Mouse (Mus musculus) monocyte, adult 2 months (primary cell): ENCODE measurements around the gene Med27.

Source experiments
- DNase-seq, 2 experiments: peaks; one replicate each; pipeline ENCODE4 v3.0.0; 2022; ENCODE audit warnings: low spot score in 2 of 2, low read depth in 1 of 2

Med27 gene

DNA sequence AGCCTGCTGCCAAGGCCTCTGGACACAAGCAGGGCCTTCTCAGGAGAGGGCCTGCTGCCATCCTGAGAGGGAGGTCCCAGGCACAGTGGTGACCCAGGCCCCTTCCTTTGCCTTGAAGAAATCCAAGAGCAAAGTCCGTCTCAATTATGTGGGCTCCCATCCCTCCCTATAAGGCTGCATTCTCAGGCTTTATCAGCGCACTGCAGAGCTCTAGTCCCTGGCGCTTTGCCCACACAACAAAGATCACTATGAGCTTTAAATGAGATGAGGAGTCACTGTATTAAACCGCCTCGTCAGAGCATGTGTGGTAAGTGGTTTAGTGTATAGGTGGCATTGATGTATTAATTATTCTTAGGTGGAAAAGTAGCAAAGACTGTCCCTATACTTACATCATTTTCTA lies 85.9 kb downstream of the Med27 start:
- DNase-seq: no peak

DNA sequence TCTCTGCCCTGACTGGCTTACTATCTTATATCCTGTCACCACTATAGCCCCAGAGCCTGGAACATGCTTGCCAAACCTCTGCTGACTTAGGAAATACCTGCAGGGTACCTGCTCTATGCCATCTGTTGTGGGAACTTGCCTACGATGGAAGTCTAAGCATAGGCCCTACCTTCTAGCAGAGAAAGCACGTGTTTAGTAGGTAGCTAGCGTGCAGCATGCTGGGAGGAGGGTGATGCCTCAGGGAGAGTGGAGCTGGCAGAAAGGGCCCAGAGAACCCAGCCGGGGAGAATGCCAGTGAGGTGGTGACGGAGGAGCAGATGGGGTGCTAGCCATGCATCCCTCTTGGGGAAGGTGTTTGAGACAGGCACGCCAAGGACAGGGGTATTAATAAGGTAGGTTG lies 89.8 kb downstream of the Med27 start:
- DNase-seq: no peak

DNA sequence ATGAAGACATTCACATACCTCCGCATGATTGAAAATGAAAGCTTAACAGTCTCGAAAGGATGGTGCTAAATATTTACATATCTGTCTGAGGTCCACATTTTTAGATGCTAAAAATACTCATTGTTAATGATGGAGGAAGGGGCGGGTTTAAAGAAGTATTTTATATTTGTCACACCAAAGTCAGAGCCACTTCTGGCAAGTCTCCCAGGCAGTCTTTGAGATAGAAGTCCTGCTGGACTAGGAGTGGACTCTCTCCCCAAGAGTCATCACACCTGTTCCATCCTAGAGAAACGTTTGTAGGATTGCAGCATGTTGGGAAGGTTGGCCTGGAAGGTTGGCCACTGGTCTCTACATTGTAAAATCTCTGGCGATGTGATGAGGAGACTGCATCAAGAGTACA lies 90.5 kb downstream of the Med27 start:
- DNase-seq: no peak

DNA sequence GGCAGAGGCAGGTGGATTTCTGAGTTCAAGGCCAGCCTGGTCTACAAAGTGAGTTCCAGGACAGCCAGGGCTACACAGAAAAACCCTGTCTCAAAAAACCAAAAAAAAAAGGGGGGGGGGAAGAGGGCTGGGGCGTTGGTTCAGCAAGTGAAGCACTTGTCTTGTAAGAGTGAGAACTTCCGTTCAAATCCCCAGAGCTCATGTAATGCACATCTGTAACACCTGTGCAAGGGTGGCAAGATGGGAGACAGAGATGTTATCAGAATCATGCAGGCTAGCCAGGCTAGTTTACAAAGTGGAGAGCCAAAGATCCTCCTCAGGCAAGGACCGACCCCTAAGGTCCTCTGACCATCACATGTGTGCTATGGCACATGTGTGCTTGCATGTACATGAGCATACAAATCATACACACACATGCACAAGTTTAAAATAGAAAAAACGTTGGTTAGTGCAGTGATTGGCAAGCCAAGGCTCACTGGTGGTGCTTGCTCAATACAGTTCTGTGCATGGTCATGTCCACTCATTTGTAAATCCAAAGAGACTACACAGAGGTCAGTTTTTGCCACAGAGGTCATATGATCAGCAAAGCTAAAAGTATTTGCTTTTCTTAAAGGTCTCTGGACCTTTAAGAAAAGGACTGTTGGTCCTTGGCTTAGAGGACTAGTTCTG lies 91.4 kb downstream of the Med27 start:
- no peak for DNase-seq

DNA sequence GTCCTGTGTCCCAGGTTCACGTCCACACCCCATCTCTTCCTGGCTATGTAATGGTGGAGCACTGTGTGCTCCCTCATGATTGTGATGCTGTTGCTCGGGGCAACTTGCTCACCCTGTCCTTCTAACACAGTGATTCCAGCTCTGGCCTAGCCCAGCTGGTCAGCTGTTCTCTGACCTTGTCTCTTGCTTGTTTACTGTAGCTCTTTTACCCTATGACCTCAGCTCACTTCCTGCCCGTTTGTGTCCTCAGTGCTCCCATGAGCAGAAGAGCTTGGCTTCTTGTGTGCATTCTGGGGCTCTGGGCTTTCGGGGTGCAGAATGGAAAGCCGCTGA lies 91.9 kb downstream of the Med27 start:
- no peak for DNase-seq

DNA sequence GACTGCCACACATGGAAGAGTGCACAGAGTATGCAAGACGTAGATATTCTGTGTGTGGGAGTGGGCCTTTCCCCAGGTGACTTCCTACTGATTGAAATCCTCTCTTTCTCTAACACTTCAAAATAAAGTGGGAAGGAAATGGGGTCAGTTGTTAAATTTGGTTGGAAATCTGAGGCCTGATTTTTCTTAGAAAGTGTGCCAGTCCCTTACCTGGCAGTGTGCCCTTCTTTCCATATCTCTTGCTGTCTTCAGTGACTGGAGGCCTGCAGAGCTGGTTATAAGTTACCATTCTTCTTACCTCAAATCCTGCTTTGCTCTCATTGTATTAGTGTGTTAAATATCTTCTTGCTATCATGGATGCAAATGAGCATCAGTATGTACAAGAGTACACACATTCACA lies 92.4 kb downstream of the Med27 start:
- DNase-seq: no peak

DNA sequence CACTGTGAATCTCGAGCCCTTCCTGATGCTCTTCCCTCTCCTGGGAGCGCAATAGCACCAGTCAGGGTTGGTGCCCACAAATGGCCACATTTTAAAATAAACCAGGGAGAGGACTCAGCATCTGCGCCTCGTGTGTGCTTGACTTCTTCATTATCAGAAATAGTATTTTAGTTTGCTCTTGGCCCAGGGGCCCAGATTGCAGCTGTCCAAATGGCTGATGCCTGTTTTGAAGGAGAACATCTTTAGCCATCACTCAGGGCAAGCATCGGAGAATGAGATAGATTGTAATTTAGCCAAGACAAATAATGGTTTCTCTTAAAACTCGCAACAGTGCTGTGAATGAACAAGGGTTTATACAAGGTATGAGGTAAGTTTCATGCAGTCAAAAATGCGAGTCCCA lies 92.8 kb downstream of the Med27 start:
- DNase-seq: no peak

DNA sequence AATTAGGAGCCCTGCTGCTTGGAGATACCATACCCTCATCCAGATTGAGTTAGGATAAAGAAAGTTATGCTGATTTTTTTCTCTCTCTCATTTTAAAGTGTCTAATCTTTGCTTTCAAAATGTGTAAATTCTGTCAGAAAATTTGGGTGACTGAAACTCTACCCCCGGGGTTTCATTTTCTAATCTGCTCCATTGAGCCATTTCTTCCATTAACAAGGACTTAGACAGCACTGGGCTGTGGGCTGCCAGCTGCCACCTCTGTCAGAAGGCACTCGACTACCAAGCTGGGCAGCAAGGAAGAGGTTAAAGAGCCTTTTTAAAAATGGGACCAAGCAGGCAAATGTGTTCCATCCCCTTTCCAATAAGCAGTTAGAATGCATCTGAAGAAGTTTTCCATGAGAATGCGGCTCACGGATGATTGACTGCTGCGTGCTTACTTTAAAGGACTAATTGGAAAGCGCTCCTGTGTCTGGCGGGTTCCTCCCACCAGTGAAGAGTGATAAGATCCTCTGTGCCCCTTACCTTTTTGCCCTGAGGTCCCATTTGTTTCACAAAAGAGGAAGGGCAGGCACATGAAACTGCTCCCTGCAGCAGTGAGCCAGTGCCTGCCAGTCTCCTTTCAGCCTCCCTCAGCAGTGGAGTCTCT lies 93.4 kb downstream of the Med27 start:
- no peak for DNase-seq

DNA sequence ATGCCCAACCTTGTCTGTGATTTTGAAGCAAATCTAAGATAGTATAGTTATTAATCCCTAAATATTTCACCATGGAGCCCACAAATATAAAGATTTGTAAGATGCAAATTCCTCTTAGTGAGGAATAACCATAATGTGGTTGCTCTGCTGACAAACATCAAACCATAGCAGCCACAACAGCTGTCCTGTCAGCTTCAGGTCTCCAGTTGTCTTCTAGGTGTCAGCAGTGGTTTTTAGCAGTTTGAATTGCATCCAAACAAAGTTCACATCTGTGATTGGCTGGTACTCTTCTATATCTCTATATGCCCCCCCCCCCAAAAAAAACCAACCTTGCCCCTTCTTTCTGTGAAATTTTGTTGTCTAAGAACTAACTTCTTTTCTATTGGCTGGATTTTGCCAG lies 95.7 kb downstream of the Med27 start:
- DNase-seq: no peak

DNA sequence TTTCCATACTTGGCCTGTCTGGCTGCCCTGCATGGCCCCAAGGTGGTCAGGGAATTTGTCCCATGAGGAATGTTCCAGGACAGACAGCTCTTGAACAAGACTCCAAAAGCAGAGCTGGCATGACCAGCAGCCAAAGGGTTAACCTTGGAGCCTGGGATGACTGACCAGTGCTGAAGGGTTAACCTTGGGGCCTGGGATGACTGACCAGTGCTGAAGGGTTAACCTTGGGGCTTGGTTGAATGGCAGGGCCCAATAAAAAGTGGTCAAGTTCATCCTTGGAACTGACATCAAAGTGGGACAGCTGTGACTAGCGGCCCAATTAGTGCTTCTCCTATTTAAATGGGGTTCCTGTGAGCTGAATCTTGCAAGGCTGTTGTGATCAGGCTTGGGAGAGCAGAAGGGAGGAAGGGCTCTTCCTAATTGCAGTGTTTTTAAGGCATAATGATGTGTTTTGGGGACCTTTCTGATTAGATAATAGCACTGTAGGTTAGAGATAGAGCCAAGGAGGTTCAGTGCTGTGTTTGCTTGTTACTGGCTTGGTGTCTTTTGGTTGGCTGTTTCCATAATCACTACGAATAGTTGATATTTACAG lies 97.1 kb downstream of the Med27 start:
- DNase-seq: no peak

DNA sequence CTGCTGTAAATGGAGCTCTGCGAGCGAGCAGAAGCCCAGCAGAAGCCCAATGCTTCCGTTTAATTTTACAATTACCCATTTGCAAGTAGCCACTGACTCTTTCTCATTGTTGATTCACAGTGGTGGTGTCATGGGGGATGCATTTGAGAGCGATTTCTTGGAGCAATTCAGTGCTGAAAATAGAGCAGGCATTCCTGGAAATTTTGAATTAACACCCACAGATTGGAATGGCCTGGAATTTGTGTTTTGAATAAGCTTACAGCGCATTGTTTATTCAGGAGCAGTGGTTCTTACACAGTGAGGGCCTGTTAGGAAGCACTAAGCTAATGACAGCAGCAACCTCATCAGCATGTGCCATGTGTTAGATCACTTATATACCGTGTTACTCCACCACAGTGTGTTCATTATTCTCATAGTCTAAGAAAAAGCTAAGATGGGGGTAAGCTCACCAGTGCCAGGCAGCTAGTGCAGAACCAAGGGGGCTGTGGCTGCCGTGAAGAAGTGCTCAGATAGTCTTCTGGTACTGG lies 101.9 kb downstream of the Med27 start:
- no peak for DNase-seq

DNA sequence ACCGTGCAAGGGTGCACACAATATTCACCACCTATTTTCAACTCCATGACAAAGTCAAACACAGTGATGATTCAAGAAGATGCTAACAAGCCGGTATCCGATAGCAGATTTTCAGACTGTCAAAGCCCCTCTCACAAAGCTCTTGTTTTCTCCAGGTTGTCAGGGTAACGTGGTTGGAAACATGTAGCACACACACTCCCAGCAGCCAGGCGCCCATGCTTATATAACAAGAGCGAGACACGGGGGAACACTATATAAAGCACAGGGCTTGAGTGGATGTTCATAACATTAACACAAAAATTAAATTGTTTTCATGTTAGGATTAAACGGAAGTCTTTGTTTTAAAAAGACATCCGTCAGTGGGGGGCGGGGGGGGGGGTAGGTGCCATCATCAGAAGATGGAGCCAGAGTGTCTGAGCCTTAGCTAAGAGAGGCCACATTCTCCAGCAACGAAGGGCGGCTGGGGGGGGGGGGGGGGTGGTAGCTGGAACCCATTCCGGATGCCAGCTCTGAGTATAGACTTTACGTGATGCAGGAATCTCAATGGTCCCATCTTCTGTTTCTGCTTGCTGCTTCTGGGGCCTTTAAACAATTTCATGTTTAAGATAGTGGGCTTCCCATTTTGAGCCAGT lies 104.9 kb downstream of the Med27 start:
- DNase-seq: no peak

DNA sequence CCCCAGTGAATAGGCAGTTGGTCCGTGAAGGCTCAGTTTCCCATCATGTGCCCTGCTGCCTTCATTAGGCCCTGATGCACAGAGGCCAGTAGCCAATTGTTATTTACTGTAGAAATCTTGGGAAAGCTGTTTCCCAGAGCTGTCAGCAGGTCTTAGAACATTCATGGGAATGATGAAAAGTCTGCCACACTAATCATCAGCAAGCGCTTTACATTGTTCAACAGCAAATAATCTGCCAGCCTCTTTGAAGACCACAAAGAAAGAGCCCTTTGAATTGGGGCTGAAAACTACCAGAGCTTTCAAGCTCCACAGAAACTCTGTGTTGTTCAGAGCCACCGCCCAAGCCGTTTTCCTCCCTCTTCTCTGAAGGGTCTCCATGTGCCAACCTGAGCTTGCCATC lies 106.8 kb downstream of the Med27 start:
- DNase-seq: no peak

DNA sequence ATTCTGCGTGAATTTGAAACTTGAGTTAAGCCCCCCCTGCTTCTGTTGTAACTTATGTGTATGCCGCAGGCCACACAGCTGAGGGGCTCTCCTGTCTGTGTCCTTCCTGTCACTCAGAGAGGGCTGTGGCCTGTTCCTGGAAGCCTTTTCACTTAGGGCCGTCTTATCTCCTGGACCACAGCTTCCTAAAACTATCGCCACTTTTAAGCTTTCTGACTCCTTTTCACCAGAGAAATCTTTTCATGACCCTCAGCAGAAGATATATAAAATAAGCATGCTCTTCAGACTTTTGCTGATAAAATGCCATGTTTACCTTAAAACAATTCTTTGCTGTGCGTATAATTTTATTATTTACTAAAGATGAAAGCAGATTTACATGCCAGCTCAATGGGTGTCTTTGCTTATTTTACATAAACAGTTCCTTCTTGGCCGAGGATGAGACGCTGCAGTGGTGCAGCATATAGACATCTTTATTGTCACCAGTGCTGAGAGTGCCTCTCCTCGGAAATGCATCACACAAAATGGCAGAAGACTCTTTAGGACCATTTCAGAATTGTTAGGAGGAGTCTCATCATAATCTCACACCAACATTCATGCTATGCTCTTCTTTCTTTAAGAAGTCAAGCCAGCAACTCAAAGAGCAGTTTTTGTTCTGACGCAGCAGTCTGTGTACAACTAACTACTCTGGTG lies 110.2 kb downstream of the Med27 start:
- no peak for DNase-seq

DNA sequence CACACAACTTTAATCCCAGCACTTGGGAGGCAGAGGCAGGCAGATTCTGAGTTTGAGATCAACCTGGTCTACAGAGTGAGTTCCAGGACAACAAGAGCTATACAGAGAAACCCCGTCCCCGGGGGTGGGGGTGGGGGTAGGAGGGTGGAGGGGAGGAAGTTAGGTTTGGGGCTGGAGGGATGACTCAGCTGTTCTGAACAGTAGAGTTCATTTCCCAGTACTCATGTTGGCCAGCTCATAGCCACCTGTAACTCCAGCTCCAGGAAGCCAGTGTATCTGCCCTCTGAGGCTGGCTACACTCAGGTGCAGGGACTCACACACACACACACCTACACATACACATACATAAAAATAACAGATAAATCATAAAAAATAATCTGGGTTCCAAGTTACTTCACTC lies 111.1 kb downstream of the Med27 start:
- DNase-seq: no peak

DNA sequence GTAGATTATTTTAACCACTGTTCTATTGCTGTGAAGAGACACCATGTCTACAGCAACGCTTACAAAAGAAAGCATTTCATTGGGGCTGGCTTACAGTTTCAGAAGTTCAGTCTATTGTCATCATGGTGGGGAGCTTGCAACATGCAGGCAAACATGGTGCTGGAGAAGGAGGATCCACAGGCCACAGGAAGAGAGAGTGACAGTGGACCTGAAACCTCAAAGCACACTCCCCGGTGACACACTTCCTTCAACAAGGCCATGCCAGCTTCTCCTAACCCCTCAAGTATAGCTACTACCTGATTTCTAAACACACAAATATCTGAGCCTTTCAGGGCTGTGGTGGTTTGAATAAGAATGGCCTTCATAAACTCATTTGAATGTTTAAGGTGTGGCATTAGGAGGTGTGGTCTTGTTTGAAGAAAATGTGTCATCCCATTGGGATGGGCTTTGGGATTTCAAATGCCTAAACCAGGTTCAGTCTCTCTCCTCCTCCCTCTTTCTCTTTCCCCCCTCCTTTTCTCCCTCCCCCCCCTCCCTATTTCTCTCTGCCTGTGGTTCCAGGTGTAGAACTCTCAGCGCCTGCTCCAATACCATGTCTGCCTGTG lies 111.8 kb downstream of the Med27 start:
- no peak for DNase-seq

DNA sequence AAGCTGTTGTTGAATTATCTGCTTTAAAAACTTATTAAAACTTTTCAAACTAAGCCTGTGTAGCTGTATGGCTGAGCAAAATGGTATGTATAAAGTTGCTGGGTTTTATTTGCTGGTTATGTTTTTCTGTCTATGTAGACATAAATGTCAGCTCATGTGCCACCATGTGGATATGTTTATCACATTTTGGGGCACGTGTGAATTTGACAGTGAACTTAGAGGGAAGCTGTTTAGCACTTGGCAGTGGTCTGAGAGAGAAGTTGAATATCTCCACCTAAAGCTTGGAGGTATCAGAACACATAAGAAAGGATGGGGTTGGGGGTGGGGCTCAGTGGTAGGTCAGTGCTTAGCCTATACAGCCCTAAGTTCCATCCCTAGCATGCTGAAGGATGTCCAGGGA lies 113.0 kb downstream of the Med27 start:
- DNase-seq: no peak

DNA sequence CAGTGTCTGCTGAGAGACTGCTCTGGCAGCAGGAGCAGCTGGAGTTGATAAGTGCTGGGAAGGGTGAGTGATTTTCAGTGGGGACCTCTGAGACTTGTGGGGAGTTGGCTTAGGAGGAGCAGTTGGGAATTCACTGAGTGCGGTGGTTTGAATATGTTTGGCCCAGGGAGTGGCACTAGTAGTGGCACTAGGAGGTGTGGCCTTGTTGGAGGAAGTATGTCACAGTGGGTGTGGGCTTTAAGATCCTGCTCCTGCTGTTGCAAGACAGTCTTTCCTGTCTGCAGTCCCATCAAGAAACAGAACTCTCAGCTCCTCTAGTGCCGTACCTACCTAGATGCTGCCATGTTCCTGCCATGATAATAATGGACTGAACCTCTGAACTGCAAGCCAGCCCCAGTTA lies 115.2 kb downstream of the Med27 start:
- DNase-seq: no peak

DNA sequence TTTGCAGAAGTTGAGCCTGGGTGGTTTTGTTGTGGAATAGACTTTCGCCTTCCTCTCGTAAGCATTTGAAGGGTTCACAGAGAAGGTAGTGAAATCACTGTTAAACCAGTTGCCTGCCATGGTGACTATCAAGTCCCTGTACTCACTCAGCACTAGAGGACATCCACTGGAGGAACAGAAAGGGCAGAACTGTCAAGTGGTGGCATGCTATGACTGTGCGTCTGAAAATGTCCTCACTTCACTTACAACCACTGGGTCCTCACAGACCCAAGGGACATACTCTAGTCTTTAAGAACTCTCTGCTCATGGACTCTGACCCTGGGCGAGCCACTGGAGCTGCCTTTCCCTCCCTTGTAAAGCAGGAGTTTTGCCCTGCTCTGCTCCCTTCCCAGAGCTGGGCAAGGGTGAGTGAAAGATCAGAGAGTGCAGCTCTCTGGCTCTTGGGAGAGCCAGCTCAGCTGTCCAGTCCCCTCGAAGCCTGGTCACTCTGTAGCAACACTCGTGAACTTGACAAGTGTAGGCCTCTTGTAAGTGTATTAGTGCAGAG lies 116.5 kb downstream of the Med27 start:
- no peak for DNase-seq

DNA sequence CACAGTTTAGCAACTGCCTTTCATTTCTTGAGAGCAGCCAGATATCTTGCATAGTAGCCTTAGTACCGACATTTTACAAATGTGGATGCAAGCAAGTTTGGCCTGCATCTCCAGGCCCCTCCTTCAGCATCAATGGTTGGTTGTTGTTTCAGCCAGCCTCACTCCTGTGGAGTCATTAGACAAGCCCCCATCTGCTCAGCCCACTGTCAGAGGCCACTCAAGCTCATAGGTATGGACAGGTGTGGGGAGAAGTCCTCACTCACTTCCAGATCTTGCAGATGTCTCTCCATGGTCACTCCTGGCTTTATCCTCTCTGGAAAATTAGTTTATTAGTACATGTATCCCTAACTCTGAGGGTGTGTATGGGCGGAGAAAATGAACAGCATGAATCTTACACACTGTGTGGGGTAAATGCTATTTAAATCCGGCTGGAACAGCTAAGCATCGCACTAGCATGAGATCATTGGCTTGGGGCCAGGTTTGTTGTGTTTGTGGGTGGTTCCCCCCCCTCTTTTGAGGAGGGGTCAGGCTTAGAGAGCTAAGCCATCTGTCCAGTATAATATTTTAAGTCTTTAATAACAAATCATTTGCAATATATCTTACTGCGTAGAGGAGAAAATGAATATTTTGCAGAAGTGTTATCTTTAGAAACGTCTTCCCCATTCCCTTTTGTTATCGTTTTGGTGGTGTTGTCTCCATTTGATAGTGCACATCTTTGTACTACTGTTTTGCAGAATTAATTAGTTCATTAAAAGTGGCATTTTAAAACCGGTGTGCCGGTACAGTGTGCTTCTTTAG lies 118.4 kb downstream of the Med27 start:
- DNase-seq: no peak
